Mouse (Mus musculus) stomach, embryonic 14.5 days (tissue): Measurements from ENCODE around the gene Mov10l1. TPM values are rescaled to one million over a fixed set of nuclear protein-coding genes. Genes with fewer than 3 reads are reported as not detected.

Experiments used
- ATAC-seq: fragments of 200-750 bp; cut with Nextera tagmentation; 2 replicates; pipeline ENCODE4 v1.8.0; 2017; ENCODE audit warnings: low read depth, moderate TSS enrichment; ENCODE audit not compliant: insufficient number of reproducible peaks, insufficient read depth, low FRiP score
- H3K27ac ChIP-seq: fragments of 300-500 bp; sonication (generic); 2 replicates; pipeline ENCODE4 v1.5.1; 2014; ENCODE audit warnings: mild to moderate bottlenecking, low read length, moderate library complexity, mixed read lengths
- H3K27me3 ChIP-seq: fragments of 300-500 bp; sonication (generic); 2 replicates; pipeline ENCODE4 v1.6.1; 2014; ENCODE audit warnings: low read length, control low read depth, mixed read lengths; ENCODE audit not compliant: control insufficient read depth, insufficient read depth
- H3K36me3 ChIP-seq: fragments of 300-500 bp; sonication (generic); 2 replicates; pipeline ENCODE4 v1.6.1; 2014; ENCODE audit warnings: mild to moderate bottlenecking, control low read depth, low read length, moderate library complexity, mixed read lengths; ENCODE audit not compliant: control insufficient read depth, insufficient read depth
- H3K4me1 ChIP-seq: fragments of 300-500 bp; sonication (generic); 2 replicates; pipeline ENCODE4 v1.6.1; 2014; ENCODE audit warnings: low read length, control low read depth, mixed read lengths; ENCODE audit not compliant: control insufficient read depth, insufficient read depth
- H3K4me2 ChIP-seq: fragments of 300-500 bp; sonication (generic); replicated peaks from 2 replicates; pipeline ENCODE4 v1.6.1; 2014; ENCODE audit warnings: low read depth, low read length, control low read depth
- H3K4me3 ChIP-seq: fragments of 300-500 bp; sonication (generic); 2 replicates; pipeline ENCODE4 v1.5.1; 2014; ENCODE audit warnings: low read depth, low read length, control low read depth
- H3K9ac ChIP-seq: fragments of 300-500 bp; sonication (generic); replicated peaks from 2 replicates; pipeline ENCODE4 v1.6.1; 2014; ENCODE audit warnings: low read depth, mild to moderate bottlenecking, control low read depth, low read length, moderate library complexity, mixed read lengths
- H3K9me3 ChIP-seq: fragments of 300-500 bp; sonication (generic); 2 replicates; pipeline ENCODE4 v1.6.1; 2016; ENCODE audit warnings: low read depth, low read length, control low read depth; ENCODE audit not compliant: control insufficient read depth
- WGBS: fragments of 180-500 bp; shearing (Covaris S2); extraction: QIAGEN DNeasy Blood & Tissue Kit; methylation state at CpG from one replicate; pipeline ENCODE4 v1.1.7; 2014; 5-methylcytosine and 5-hydroxymethylcytosine counted together
- polyA plus RNA-seq: library from polyadenylated mRNA; unstranded; fragments of >200 nt; fragmentation: Nextera tagmentation; extraction: Ambion mirVana; gene quantifications from 2 replicates; pipeline ENCODE4 v1.2.1, GENCODE M21; 2014

The Mov10l1 gene
- polyA plus RNA-seq, 1 experiment from 2014 or later, result not detected

GRCm38 (mm10) chr15:89044381-89044780, 61.7 kb downstream of the Mov10l1 start:
- ATAC-seq, result no peak

DNA sequence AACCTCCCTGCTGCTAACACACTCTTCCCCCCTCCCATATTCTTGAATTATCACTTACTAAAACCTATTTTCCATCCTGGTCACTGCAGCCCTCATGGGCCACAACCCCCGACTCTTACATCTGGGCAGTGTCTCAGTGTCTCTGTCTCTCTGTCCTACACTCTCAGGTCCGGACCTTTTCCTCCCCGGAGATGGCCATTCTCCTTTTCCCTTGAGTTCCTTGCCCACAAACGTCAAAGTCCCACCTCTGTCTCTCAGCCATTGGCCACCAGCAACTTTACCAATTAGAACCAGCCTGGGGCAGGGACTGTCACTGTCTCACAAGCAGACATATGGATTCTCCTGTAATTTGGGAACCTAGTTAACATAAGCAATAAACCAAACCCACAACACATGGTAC, 63.6 kb downstream of the Mov10l1 start:
- Histone ChIP-seq H3K27ac (no peak overlapping the region), H3K4me2 (no peak overlapping the region), H3K9me3 (no peaks in the 10 kb centered on the region), H3K36me3 (no peaks in the 10 kb centered on the region), H3K4me3 (no peak overlapping the region), H3K9ac (no peak overlapping the region), H3K27me3 (no peaks in the 10 kb centered on the region), H3K4me1 (no peaks in the 10 kb centered on the region)
- WGBS, result 72% methylated on average over 4 of the region's 4 CpGs
- no peak for ATAC-seq

More at GRCm38 (mm10) chr15:89044381-89044780, 61.7 kb downstream of the Mov10l1 start:
- no peak overlapping the region for H3K27ac ChIP-seq
- no peaks in the 10 kb centered on the region for H3K27me3 ChIP-seq
- no peak overlapping the region for H3K4me2 ChIP-seq
- no peaks in the 10 kb centered on the region for H3K4me1 ChIP-seq
- H3K9me3 ChIP-seq, result no peaks in the 10 kb centered on the region
- WGBS, result 68% methylated on average over 5 of the region's 5 CpGs
- H3K9ac ChIP-seq, result no peak overlapping the region
- H3K4me3 ChIP-seq, result no peak overlapping the region
- H3K36me3 ChIP-seq, result no peaks in the 10 kb centered on the region

DNA sequence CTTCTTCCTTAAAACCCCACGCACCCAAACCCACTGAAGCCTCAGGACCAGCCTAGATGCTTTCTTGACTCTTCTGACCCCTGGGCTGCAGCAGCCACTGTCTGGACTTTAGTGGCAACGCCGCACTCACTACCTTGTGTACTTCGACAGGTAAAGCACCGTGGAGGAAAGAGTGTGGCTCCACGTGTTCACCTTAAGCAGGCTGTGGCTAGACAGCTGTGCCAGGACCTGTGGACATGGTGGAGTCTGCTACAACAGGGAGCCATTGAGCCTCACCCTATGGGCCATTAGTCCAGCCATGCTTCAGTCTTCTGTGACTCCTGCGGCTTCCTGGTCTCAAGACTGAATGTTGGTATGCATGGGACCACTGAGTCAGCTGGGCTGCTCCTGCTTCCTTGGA, 72.0 kb downstream of the Mov10l1 start:
- H3K4me2 ChIP-seq, result no peak overlapping the region
- 83% methylated on average over 7 of the region's 7 CpGs for WGBS
- H3K27me3 ChIP-seq, result 0 out of 2 replicates have a peak, but pooled peaks cover 9% of the 10 kb centered on the region
- H3K4me1 ChIP-seq, result no peaks in the 10 kb centered on the region
- H3K36me3 ChIP-seq, result no peaks in the 10 kb centered on the region
- no peak overlapping the region for H3K27ac ChIP-seq
- no peak for ATAC-seq
- H3K9me3 ChIP-seq, result no peaks in the 10 kb centered on the region
- H3K9ac ChIP-seq, result no peak overlapping the region
- H3K4me3 ChIP-seq, result no peak overlapping the region

GRCm38 (mm10) chr15:89058736-89059135, 76.0 kb downstream of the Mov10l1 start:
- Histone ChIP-seq H3K9ac (no peak overlapping the region), H3K4me3 (peak overlapping the region; percentile 52; the same call in 1 of the 2 replicates), H3K27me3 (peaks cover 18% of the 10 kb centered on the region; the same call in 1 of the 2 replicates)

GRCm38 (mm10) chr15:89059161-89059931, 76.6 kb downstream of the Mov10l1 start, which contains the start of gene Panx2:
Panx2 (plus strand) TSS chr15:89059734.
- H3K4me3 ChIP-seq, result peak within 1 kb of the TSS; percentile 52
- peak within 1 kb of the TSS; percentile 99 for H3K4me2 ChIP-seq
- no peaks in the 10 kb centered on the region for H3K36me3 ChIP-seq
- WGBS, result 1% methylated on average over 44 of the region's 57 CpGs
- H3K27me3 ChIP-seq, result peaks cover 18% of the 10 kb centered on the region; the same call in 1 of the 2 replicates
- H3K4me1 ChIP-seq, result peaks cover 5% of the 10 kb centered on the region; the same call in 1 of the 2 replicates
- H3K9ac ChIP-seq, result peak within 1 kb of the TSS; percentile 48
- no peak for ATAC-seq
- H3K9me3 ChIP-seq, result no peaks in the 10 kb centered on the region
- no peak within 1 kb of the TSS for H3K27ac ChIP-seq

More at GRCm38 (mm10) chr15:89058736-89059135, 76.0 kb downstream of the Mov10l1 start:
- Histone ChIP-seq H3K4me1 (peaks cover 5% of the 10 kb centered on the region; the same call in 1 of the 2 replicates), H3K4me2 (no peak overlapping the region; the same call in 1 of the 2 replicates), H3K36me3 (no peaks in the 10 kb centered on the region), H3K27ac (no peak overlapping the region), H3K9me3 (no peaks in the 10 kb centered on the region)
- WGBS, result 21% methylated on average over 6 of the region's 6 CpGs
- ATAC-seq, result no peak

GRCm38 (mm10) chr15:89060032-89060681, 77.4 kb downstream of the Mov10l1 start:
- peak; percentile 34; the same call in 1 of the 2 replicates for ATAC-seq
- Histone ChIP-seq H3K27me3 (peaks cover 18% of the 10 kb centered on the region; the same call in 1 of the 2 replicates), H3K9me3 (no peaks in the 10 kb centered on the region), H3K9ac (peak overlapping the region; percentile 48), H3K4me3 (peak overlapping the region; percentile 52), H3K36me3 (no peaks in the 10 kb centered on the region), H3K4me2 (peak overlapping the region; percentile 99), H3K4me1 (peaks cover 5% of the 10 kb centered on the region; the same call in 1 of the 2 replicates), H3K27ac (no peak overlapping the region)
- 2% methylated on average over 35 of the region's 48 CpGs for WGBS

DNA sequence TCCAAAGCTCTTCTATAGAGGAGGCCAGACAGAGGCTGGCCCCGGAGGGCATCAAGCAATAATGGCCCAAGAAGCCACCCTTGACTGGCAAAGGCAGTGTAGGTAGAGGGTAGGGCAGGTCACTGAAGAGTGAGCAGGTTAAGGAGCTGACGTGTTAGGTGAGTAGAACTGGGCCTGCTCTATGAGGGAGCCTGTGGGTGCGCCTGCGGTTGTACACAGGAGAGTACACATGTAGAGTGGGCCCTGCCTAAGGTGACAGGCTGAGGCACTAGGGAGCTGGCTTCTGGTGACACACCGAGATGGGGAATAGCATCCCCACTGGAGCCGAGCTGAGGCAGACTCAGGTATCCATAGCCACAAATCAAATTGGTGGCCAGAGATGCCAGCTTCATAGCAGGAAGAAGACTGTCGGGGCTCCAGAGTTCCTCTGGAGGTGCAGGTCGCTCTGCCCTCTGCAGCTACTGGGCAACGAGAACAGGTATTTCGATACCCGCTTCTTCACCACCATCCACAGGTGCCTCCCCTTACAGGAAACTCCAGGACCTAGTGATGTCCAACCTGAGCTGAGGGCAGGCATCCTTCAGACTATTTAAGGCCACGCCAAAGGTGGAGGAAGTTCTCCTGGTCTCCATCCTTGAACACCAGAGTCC, 78.2 kb downstream of the Mov10l1 start:
- Histone ChIP-seq H3K27ac (no peak overlapping the region), H3K9me3 (no peaks in the 10 kb centered on the region), H3K4me3 (no peak overlapping the region; the same call in 1 of the 2 replicates), H3K36me3 (no peaks in the 10 kb centered on the region), H3K4me1 (peaks cover 5% of the 10 kb centered on the region; the same call in 1 of the 2 replicates), H3K4me2 (no peak overlapping the region), H3K27me3 (peaks cover 18% of the 10 kb centered on the region; the same call in 1 of the 2 replicates), H3K9ac (no peak overlapping the region)
- ATAC-seq, result no peak
- WGBS, result 86% methylated on average over 12 of the region's 12 CpGs
